Mouse (Mus musculus): ENCODE data around the gene Apbb2. TPM values are rescaled to one million over a fixed set of nuclear protein-coding genes. Genes with fewer than 3 reads are reported as not detected.

Apbb2 gene
- 10 to 100 TPM in 1 of 2 experiments, 1 to 10 TPM in 1; 5.9 to 13.2 TPM for polyA plus RNA-seq (2012; fragmentation: generic; extraction: Trizol)

GRCm38 (mm10) chr5:66618597-66618996 lies at the start of gene Apbb2:
Gene Apbb2, minus strand, starts transcription at chr5:66618784.

GRCm38 (mm10) chr5:66259756-66260448 lies 358.7 kb downstream of the Apbb2 start, which contains the start of gene Nsun7:
Gene Nsun7, plus strand, starts transcription at chr5:66259897.

Other genes with a start within 250 kb of the Apbb2 start
- under 1 TPM in 1 of 2 experiments, not detected in 1; 0.12 TPM for gene Uchl1, start 57.3 kb upstream of the Apbb2 start, polyA plus RNA-seq (2012; fragmentation: generic; extraction: Trizol)
- gene Limch1, start 127.0 kb upstream of the Apbb2 start, polyA plus RNA-seq (2012; fragmentation: generic; extraction: Trizol), result under 1 TPM in 1 of 2 experiments, not detected in 1; 0.35 TPM

Data from C3H10T1/2 (cell line).